Mouse (Mus musculus): ENCODE measurements around the gene Arel1. TPM values are rescaled to one million over a fixed set of nuclear protein-coding genes. Genes with fewer than 3 reads are reported as not detected.

Gene Arel1
- polyA plus RNA-seq, 1 experiment from 2014 or later = 8.8 TPM

GRCm38 (mm10) chr12:84999053-84999452 lies 28.4 kb upstream of the Arel1 start:
- Histone ChIP-seq H3K27ac (no peak overlapping the region), H3K4me1 (replicated peaks; ENCODE audit: insufficient read depth, low read length) (peaks cover 9% of the 10 kb centered on the region), H3K27me3 (ENCODE audit: insufficient read depth, low read length) (no peaks in the 10 kb centered on the region), H3K4me3 (replicated peaks; ENCODE audit: low read depth, low read length) (no peak overlapping the region), H3K9me3 (replicated peaks; ENCODE audit: low read length) (no peaks in the 10 kb centered on the region), H3K9ac (ENCODE audit: low read depth, low read length) (no peak overlapping the region), H3K36me3 (ENCODE audit: insufficient read depth, low read length) (no peaks in the 10 kb centered on the region), H3K4me2 (ENCODE audit: low read length) (peak overlapping the region; percentile 84)
- DNase-seq (ENCODE audit: low spot score) (no peak), ATAC-seq (replicated peaks; ENCODE audit: low FRiP score, low read depth) (no peak)
- TF ChIP-seq CTCF (IDR thresholded peaks at IDR 0.05; ENCODE audit: low read depth) = no peak

GRCm38 (mm10) chr12:84996501-84997398 lies 26.1 kb upstream of the Arel1 start:
- H3K27me3 ChIP-seq (ENCODE audit: insufficient read depth, low read length) = no peaks in the 10 kb centered on the region
- H3K4me3 ChIP-seq (replicated peaks; ENCODE audit: low read depth, low read length) = peak overlapping the region; percentile 79
- H3K9ac ChIP-seq (ENCODE audit: low read depth, low read length) = peak overlapping the region; percentile 91
- WGBS = under 1% methylated on average over 40 of the region's 44 CpGs
- H3K27ac ChIP-seq = peak overlapping the region; percentile 80; the same call in 1 of the 2 replicates
- no peaks in the 10 kb centered on the region for H3K36me3 ChIP-seq (ENCODE audit: insufficient read depth, low read length)
- TF ChIP-seq CTCF (IDR thresholded peaks at IDR 0.05; ENCODE audit: low read depth) = no peak
- H3K4me2 ChIP-seq (ENCODE audit: low read length) = peak overlapping the region; percentile 84
- ATAC-seq (replicated peaks; ENCODE audit: low FRiP score, low read depth) = peak; percentile 43
- peaks cover 9% of the 10 kb centered on the region for H3K4me1 ChIP-seq (replicated peaks; ENCODE audit: insufficient read depth, low read length)
- peak; percentile 53 for DNase-seq (ENCODE audit: low spot score)
- H3K9me3 ChIP-seq (replicated peaks; ENCODE audit: low read length) = no peaks in the 10 kb centered on the region

GRCm38 (mm10) chr12:84996083-84996496 lies 25.4 kb upstream of the Arel1 start, which contains the start of gene Ylpm1:
TSS of gene Ylpm1 (plus strand) at chr12:84996321.
- no peaks in the 10 kb centered on the region for H3K27me3 ChIP-seq (ENCODE audit: insufficient read depth, low read length)
- peak; percentile 65 for TF ChIP-seq CTCF (IDR thresholded peaks at IDR 0.05; ENCODE audit: low read depth)
- peak within 1 kb of the TSS; percentile 79 for H3K4me3 ChIP-seq (replicated peaks; ENCODE audit: low read depth, low read length)
- under 1% methylated on average over 45 of the region's 45 CpGs for WGBS
- peaks cover 9% of the 10 kb centered on the region for H3K4me1 ChIP-seq (replicated peaks; ENCODE audit: insufficient read depth, low read length)
- peak within 1 kb of the TSS; percentile 80; the same call in 1 of the 2 replicates for H3K27ac ChIP-seq
- ATAC-seq (replicated peaks; ENCODE audit: low FRiP score, low read depth) (peak; percentile 97), DNase-seq (ENCODE audit: low spot score) (peak; percentile 99)
- no peaks in the 10 kb centered on the region for H3K36me3 ChIP-seq (ENCODE audit: insufficient read depth, low read length)
- H3K9ac ChIP-seq (ENCODE audit: low read depth, low read length) = peak within 1 kb of the TSS; percentile 91
- peak within 1 kb of the TSS; percentile 84 for H3K4me2 ChIP-seq (ENCODE audit: low read length)
- no peaks in the 10 kb centered on the region for H3K9me3 ChIP-seq (replicated peaks; ENCODE audit: low read length)

GRCm38 (mm10) chr12:84995112-84995761 lies 24.5 kb upstream of the Arel1 start:
- Histone ChIP-seq H3K9ac (ENCODE audit: low read depth, low read length) (no peak overlapping the region), H3K4me1 (replicated peaks; ENCODE audit: insufficient read depth, low read length) (peaks cover 9% of the 10 kb centered on the region), H3K27ac (no peak overlapping the region), H3K4me3 (replicated peaks; ENCODE audit: low read depth, low read length) (0 out of 2 replicates have a peak overlapping the region, but pooled peaks have one; percentile 79), H3K9me3 (replicated peaks; ENCODE audit: low read length) (no peaks in the 10 kb centered on the region), H3K4me2 (ENCODE audit: low read length) (peak overlapping the region; percentile 9; the same call in 1 of the 2 replicates), H3K36me3 (ENCODE audit: insufficient read depth, low read length) (no peaks in the 10 kb centered on the region), H3K27me3 (ENCODE audit: insufficient read depth, low read length) (no peaks in the 10 kb centered on the region)
- WGBS = 94% methylated on average over 8 of the region's 9 CpGs
- DNase-seq (ENCODE audit: low spot score) (no peak), ATAC-seq (replicated peaks; ENCODE audit: low FRiP score, low read depth) (no peak)
- no peak for TF ChIP-seq CTCF (IDR thresholded peaks at IDR 0.05; ENCODE audit: low read depth)

- H3K9ac ChIP-seq (ENCODE audit: low read depth, low read length) = no peak overlapping the region
- H3K4me3 ChIP-seq (replicated peaks; ENCODE audit: low read depth, low read length) = no peak overlapping the region
- 0 out of 2 replicates have a peak, but pooled peaks cover 3% of the 10 kb centered on the region for H3K36me3 ChIP-seq (ENCODE audit: insufficient read depth, low read length)
- H3K27ac ChIP-seq = no peak overlapping the region
- ATAC-seq (replicated peaks; ENCODE audit: low FRiP score, low read depth) = no peak
- H3K9me3 ChIP-seq (replicated peaks; ENCODE audit: low read length) = no peaks in the 10 kb centered on the region
- TF ChIP-seq CTCF (IDR thresholded peaks at IDR 0.05; ENCODE audit: low read depth) = no peak
- no peak overlapping the region for H3K4me2 ChIP-seq (ENCODE audit: low read length)
- no peaks in the 10 kb centered on the region for H3K27me3 ChIP-seq (ENCODE audit: insufficient read depth, low read length)
- H3K4me1 ChIP-seq (replicated peaks; ENCODE audit: insufficient read depth, low read length) = no peaks in the 10 kb centered on the region
- WGBS = 46% methylated on average over 4 of the region's 4 CpGs
- DNase-seq (ENCODE audit: low spot score) = peak; percentile 43
Observed at GRCm38 (mm10) chr12:84989456-84989855, 18.8 kb upstream of the Arel1 start.

- Histone ChIP-seq H3K36me3 (ENCODE audit: insufficient read depth, low read length) (peaks cover 59% of the 10 kb centered on the region), H3K27me3 (ENCODE audit: insufficient read depth, low read length) (no peaks in the 10 kb centered on the region), H3K4me1 (replicated peaks; ENCODE audit: insufficient read depth, low read length) (no peaks in the 10 kb centered on the region), H3K27ac (no peak overlapping the region), H3K4me2 (ENCODE audit: low read length) (no peak overlapping the region), H3K4me3 (replicated peaks; ENCODE audit: low read depth, low read length) (no peak overlapping the region), H3K9ac (ENCODE audit: low read depth, low read length) (no peak overlapping the region), H3K9me3 (replicated peaks; ENCODE audit: low read length) (no peaks in the 10 kb centered on the region)
- no peak for ATAC-seq (replicated peaks; ENCODE audit: low FRiP score, low read depth)
- TF ChIP-seq CTCF (IDR thresholded peaks at IDR 0.05; ENCODE audit: low read depth) = no peak
- no peak for DNase-seq (ENCODE audit: low spot score)
- 94% methylated on average over 2 of the region's 2 CpGs for WGBS
Observed at GRCm38 (mm10) chr12:84979264-84979862, 8.7 kb upstream of the Arel1 start.
